Mouse (Mus musculus): ENCODE results near the gene Phf20. TPM values are rescaled to one million over a fixed set of nuclear protein-coding genes. Genes with fewer than 3 reads are reported as not detected.

Phf20 gene
- polyA plus RNA-seq, 1 experiment from 2014 or later, result 88.3 TPM

DNA sequence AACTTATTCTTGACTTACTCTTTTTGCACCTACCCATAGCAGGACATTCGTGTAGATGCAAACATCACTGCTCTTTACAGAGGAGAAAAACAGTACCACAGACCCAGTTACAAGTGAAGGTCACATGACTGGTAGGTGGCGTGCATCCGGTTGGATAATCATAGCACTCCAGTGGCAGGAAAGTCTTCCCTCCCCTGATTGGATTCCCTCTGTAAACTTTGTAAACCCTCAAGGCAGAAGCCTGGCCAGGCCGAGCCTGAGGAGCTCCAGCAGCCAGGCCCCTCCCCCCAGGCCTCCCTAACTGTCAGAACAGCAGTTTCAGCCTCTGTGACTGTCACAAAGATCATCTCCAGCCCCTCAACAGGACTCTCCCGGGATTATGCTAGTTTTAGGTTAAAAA is 128.4 kb downstream of the Phf20 start:
- Histone ChIP-seq H3K27me3 (ENCODE audit: control insufficient read depth, insufficient read depth, low read length) (no peaks in the 10 kb centered on the region), H3K9ac (replicated peaks; ENCODE audit: low read length) (0 out of 2 replicates have a peak overlapping the region, but pooled peaks have one; percentile 13), H3K9me3 (replicated peaks; ENCODE audit: control insufficient read depth, low read length) (no peaks in the 10 kb centered on the region), H3K4me1 (ENCODE audit: control insufficient read depth, insufficient read depth, low read length) (no peaks in the 10 kb centered on the region), H3K4me3 (ENCODE audit: low read depth, low read length) (no peak overlapping the region), H3K27ac (replicated peaks; ENCODE audit: low read depth, low read length) (no peak overlapping the region), H3K4me2 (ENCODE audit: low read depth, low read length) (no peak overlapping the region), H3K36me3 (replicated peaks; ENCODE audit: control insufficient read depth, insufficient read depth, low read depth, low read length) (no peaks in the 10 kb centered on the region)
- 25% methylated on average over 5 of the region's 5 CpGs for WGBS
- ATAC-seq (replicated peaks; ENCODE audit: insufficient number of reproducible peaks, low FRiP score, low TSS enrichment, low read depth) (no peak), DNase-seq (ENCODE audit: low spot score) (peak; percentile 47)

GRCm38 (mm10) chr2:156330681-156331080 is 134.4 kb downstream of the Phf20 start:
- 32% methylated on average over 1 of the region's 1 CpGs for WGBS
- no peaks in the 10 kb centered on the region for H3K27me3 ChIP-seq (ENCODE audit: control insufficient read depth, insufficient read depth, low read length)
- H3K4me1 ChIP-seq (ENCODE audit: control insufficient read depth, insufficient read depth, low read length), result no peaks in the 10 kb centered on the region
- no peak overlapping the region for H3K4me2 ChIP-seq (ENCODE audit: low read depth, low read length)
- H3K9me3 ChIP-seq (replicated peaks; ENCODE audit: control insufficient read depth, low read length), result no peaks in the 10 kb centered on the region
- H3K27ac ChIP-seq (replicated peaks; ENCODE audit: low read depth, low read length), result no peak overlapping the region
- DNase-seq (ENCODE audit: low spot score) (no peak), ATAC-seq (replicated peaks; ENCODE audit: insufficient number of reproducible peaks, low FRiP score, low TSS enrichment, low read depth) (no peak)
- no peak overlapping the region for H3K4me3 ChIP-seq (ENCODE audit: low read depth, low read length)
- H3K9ac ChIP-seq (replicated peaks; ENCODE audit: low read length), result no peak overlapping the region
- no peaks in the 10 kb centered on the region for H3K36me3 ChIP-seq (replicated peaks; ENCODE audit: control insufficient read depth, insufficient read depth, low read depth, low read length)

DNA sequence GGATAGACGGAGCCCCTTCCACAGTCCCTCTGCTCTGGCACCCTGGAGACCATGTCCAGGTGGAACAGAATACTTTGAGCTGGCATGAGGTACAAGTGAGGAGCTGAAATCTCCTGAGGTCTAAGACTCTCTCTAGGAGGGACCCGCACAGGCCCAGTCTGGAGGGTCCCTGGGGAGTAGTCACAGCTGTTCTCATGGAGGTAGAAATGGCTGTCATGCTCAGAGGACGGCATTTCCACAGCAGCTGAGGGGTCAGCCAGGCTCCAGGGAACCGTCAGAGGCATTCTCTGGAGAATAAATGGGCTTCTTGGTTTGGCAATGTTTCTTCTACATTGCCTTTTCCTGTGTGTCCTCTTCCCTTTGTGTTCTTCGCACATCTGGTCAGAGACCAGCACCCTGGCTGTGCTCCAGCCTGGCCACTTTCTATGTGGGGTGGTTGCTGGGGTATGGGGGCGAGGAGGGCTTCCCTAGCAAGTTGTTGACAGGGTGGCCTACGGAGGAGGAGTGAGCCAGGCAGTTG is 135.2 kb downstream of the Phf20 start:
- H3K27ac ChIP-seq (replicated peaks; ENCODE audit: low read depth, low read length), result no peak overlapping the region
- H3K4me3 ChIP-seq (ENCODE audit: low read depth, low read length), result no peak overlapping the region
- no peaks in the 10 kb centered on the region for H3K4me1 ChIP-seq (ENCODE audit: control insufficient read depth, insufficient read depth, low read length)
- no peaks in the 10 kb centered on the region for H3K9me3 ChIP-seq (replicated peaks; ENCODE audit: control insufficient read depth, low read length)
- no peak overlapping the region for H3K9ac ChIP-seq (replicated peaks; ENCODE audit: low read length)
- 84% methylated on average over 7 of the region's 7 CpGs for WGBS
- no peak overlapping the region for H3K4me2 ChIP-seq (ENCODE audit: low read depth, low read length)
- no peak for ATAC-seq (replicated peaks; ENCODE audit: insufficient number of reproducible peaks, low FRiP score, low TSS enrichment, low read depth)
- H3K36me3 ChIP-seq (replicated peaks; ENCODE audit: control insufficient read depth, insufficient read depth, low read depth, low read length), result no peaks in the 10 kb centered on the region
- DNase-seq (ENCODE audit: low spot score), result no peak
- H3K27me3 ChIP-seq (ENCODE audit: control insufficient read depth, insufficient read depth, low read length), result no peaks in the 10 kb centered on the region

DNA sequence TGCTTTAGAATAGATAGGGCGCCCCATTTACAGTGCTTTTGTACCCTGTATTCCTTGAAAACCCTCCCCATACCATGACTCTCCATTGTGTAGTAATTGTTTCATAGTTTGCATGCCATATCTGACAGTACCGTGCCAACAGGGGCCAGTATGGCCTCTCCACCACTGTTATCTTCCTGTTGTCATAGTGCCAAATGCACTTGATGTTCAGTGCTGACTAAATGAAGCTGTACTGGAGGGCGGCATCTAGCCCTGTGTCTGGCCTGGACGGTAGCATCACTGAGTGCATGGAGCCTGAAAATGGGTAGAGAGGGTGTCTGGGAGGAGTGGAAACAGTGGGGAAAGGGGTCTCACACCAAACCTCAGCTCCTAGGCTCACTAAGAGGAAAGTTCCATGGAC is 143.8 kb downstream of the Phf20 start:
- Histone ChIP-seq H3K9ac (replicated peaks; ENCODE audit: low read length) (no peak overlapping the region), H3K36me3 (replicated peaks; ENCODE audit: control insufficient read depth, insufficient read depth, low read depth, low read length) (no peaks in the 10 kb centered on the region), H3K27ac (replicated peaks; ENCODE audit: low read depth, low read length) (no peak overlapping the region), H3K27me3 (ENCODE audit: control insufficient read depth, insufficient read depth, low read length) (no peaks in the 10 kb centered on the region), H3K9me3 (replicated peaks; ENCODE audit: control insufficient read depth, low read length) (no peaks in the 10 kb centered on the region), H3K4me2 (ENCODE audit: low read depth, low read length) (no peak overlapping the region), H3K4me3 (ENCODE audit: low read depth, low read length) (no peak overlapping the region), H3K4me1 (ENCODE audit: control insufficient read depth, insufficient read depth, low read length) (no peaks in the 10 kb centered on the region)
- WGBS, result 86% methylated on average over 4 of the region's 4 CpGs
- no peak for ATAC-seq (replicated peaks; ENCODE audit: insufficient number of reproducible peaks, low FRiP score, low TSS enrichment, low read depth)
- DNase-seq (ENCODE audit: low spot score), result no peak

- H3K9me3 ChIP-seq (replicated peaks; ENCODE audit: control insufficient read depth, low read length), result no peaks in the 10 kb centered on the region
- ATAC-seq (replicated peaks; ENCODE audit: insufficient number of reproducible peaks, low FRiP score, low TSS enrichment, low read depth) (no peak), DNase-seq (ENCODE audit: low spot score) (peak; percentile 10)
- no peak overlapping the region for H3K27ac ChIP-seq (replicated peaks; ENCODE audit: low read depth, low read length)
- no peaks in the 10 kb centered on the region for H3K36me3 ChIP-seq (replicated peaks; ENCODE audit: control insufficient read depth, insufficient read depth, low read depth, low read length)
- 55% methylated on average over 12 of the region's 12 CpGs for WGBS
- no peak overlapping the region for H3K4me2 ChIP-seq (ENCODE audit: low read depth, low read length)
- H3K4me3 ChIP-seq (ENCODE audit: low read depth, low read length), result no peak overlapping the region
- H3K9ac ChIP-seq (replicated peaks; ENCODE audit: low read length), result no peak overlapping the region
- H3K4me1 ChIP-seq (ENCODE audit: control insufficient read depth, insufficient read depth, low read length), result no peaks in the 10 kb centered on the region
- no peaks in the 10 kb centered on the region for H3K27me3 ChIP-seq (ENCODE audit: control insufficient read depth, insufficient read depth, low read length)
These were observed 148.7 kb downstream of the Phf20 start for GRCm38 (mm10) chr2:156344775-156345532.

GRCm38 (mm10) chr2:156348812-156349211 is 152.5 kb downstream of the Phf20 start:
- WGBS, result 69% methylated on average over 4 of the region's 4 CpGs

GRCm38 (mm10) chr2:156349286-156349848 is 153.1 kb downstream of the Phf20 start:
- Histone ChIP-seq H3K4me1 (ENCODE audit: control insufficient read depth, insufficient read depth, low read length) (no peaks in the 10 kb centered on the region), H3K27ac (replicated peaks; ENCODE audit: low read depth, low read length) (no peak overlapping the region), H3K4me2 (ENCODE audit: low read depth, low read length) (no peak overlapping the region), H3K27me3 (ENCODE audit: control insufficient read depth, insufficient read depth, low read length) (no peaks in the 10 kb centered on the region), H3K9ac (replicated peaks; ENCODE audit: low read length) (no peak overlapping the region), H3K36me3 (replicated peaks; ENCODE audit: control insufficient read depth, insufficient read depth, low read depth, low read length) (no peaks in the 10 kb centered on the region), H3K4me3 (ENCODE audit: low read depth, low read length) (no peak overlapping the region), H3K9me3 (replicated peaks; ENCODE audit: control insufficient read depth, low read length) (no peaks in the 10 kb centered on the region)
- ATAC-seq (replicated peaks; ENCODE audit: insufficient number of reproducible peaks, low FRiP score, low TSS enrichment, low read depth), result no peak
- WGBS, result 88% methylated on average over 4 of the region's 4 CpGs
- DNase-seq (ENCODE audit: low spot score), result no peak

More at GRCm38 (mm10) chr2:156348812-156349211, 152.5 kb downstream of the Phf20 start:
- no peak overlapping the region for H3K9ac ChIP-seq (replicated peaks; ENCODE audit: low read length)
- DNase-seq (ENCODE audit: low spot score) (no peak), ATAC-seq (replicated peaks; ENCODE audit: insufficient number of reproducible peaks, low FRiP score, low TSS enrichment, low read depth) (no peak)
- no peak overlapping the region for H3K4me2 ChIP-seq (ENCODE audit: low read depth, low read length)
- no peak overlapping the region for H3K27ac ChIP-seq (replicated peaks; ENCODE audit: low read depth, low read length)
- H3K4me1 ChIP-seq (ENCODE audit: control insufficient read depth, insufficient read depth, low read length), result no peaks in the 10 kb centered on the region
- H3K27me3 ChIP-seq (ENCODE audit: control insufficient read depth, insufficient read depth, low read length), result no peaks in the 10 kb centered on the region
- H3K4me3 ChIP-seq (ENCODE audit: low read depth, low read length), result no peak overlapping the region
- H3K9me3 ChIP-seq (replicated peaks; ENCODE audit: control insufficient read depth, low read length), result no peaks in the 10 kb centered on the region
- H3K36me3 ChIP-seq (replicated peaks; ENCODE audit: control insufficient read depth, insufficient read depth, low read depth, low read length), result no peaks in the 10 kb centered on the region

DNA sequence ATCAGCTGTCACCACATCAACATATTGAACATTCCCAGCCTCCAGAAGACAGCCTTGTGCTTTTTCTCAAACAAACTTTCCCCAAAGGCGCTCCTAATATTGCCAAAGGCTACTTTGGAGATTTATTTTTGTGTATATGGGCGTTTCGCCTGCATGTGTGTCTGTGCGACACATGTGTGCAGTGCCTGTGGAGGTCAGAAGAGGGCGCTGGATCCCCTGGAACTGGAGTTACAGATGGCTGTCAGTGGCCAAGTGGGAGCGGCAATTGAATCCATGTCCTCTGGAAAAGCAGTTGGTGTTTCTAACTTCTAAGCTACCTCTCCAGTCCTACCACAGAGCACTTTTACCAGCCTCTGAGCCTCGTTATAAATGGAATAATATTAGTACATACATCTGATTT is 155.0 kb downstream of the Phf20 start:
- H3K36me3 ChIP-seq (replicated peaks; ENCODE audit: control insufficient read depth, insufficient read depth, low read depth, low read length), result no peaks in the 10 kb centered on the region
- H3K27me3 ChIP-seq (ENCODE audit: control insufficient read depth, insufficient read depth, low read length), result no peaks in the 10 kb centered on the region
- no peak overlapping the region for H3K4me2 ChIP-seq (ENCODE audit: low read depth, low read length)
- ATAC-seq (replicated peaks; ENCODE audit: insufficient number of reproducible peaks, low FRiP score, low TSS enrichment, low read depth) (no peak), DNase-seq (ENCODE audit: low spot score) (no peak)
- H3K27ac ChIP-seq (replicated peaks; ENCODE audit: low read depth, low read length), result no peak overlapping the region
- 81% methylated on average over 7 of the region's 7 CpGs for WGBS
- no peak overlapping the region for H3K4me3 ChIP-seq (ENCODE audit: low read depth, low read length)
- no peaks in the 10 kb centered on the region for H3K9me3 ChIP-seq (replicated peaks; ENCODE audit: control insufficient read depth, low read length)
- no peak overlapping the region for H3K9ac ChIP-seq (replicated peaks; ENCODE audit: low read length)
- no peaks in the 10 kb centered on the region for H3K4me1 ChIP-seq (ENCODE audit: control insufficient read depth, insufficient read depth, low read length)

Measured in embryonic facial prominence, embryonic 11.5 days (tissue).